Mouse (Mus musculus) forebrain, embryonic 15.5 days (tissue): Measurements from ENCODE around the gene Fam104a. TPM values are rescaled to one million over a fixed set of nuclear protein-coding genes. Genes with fewer than 3 reads are reported as not detected.

Source experiments
- ATAC-seq: fragments of 200-750 bp; cut with Nextera tagmentation; replicated peaks from 2 replicates; pipeline ENCODE4 v1.8.0; 2017; ENCODE audit warnings: mild to moderate bottlenecking, moderate TSS enrichment, moderate library complexity
- H3K27ac ChIP-seq: fragments of 300-500 bp; sonication (generic); replicated peaks from 2 replicates; pipeline ENCODE4 v1.5.1; 2015; ENCODE audit warnings: mild to moderate bottlenecking, inconsistent platforms
- H3K27me3 ChIP-seq: fragments of 300-500 bp; sonication (generic); 2 replicates; pipeline ENCODE4 v1.6.1; 2015; ENCODE audit warnings: inconsistent platforms
- H3K36me3 ChIP-seq: fragments of 300-500 bp; sonication (generic); 2 replicates; pipeline ENCODE4 v1.6.1; 2015; ENCODE audit warnings: mild to moderate bottlenecking, inconsistent platforms
- H3K4me1 ChIP-seq: fragments of 300-500 bp; sonication (generic); 2 replicates; pipeline ENCODE4 v1.6.1; 2015; ENCODE audit warnings: inconsistent platforms
- H3K4me2 ChIP-seq: fragments of 300-500 bp; sonication (generic); replicated peaks from 2 replicates; pipeline ENCODE4 v1.6.1; 2015; ENCODE audit warnings: mild to moderate bottlenecking, inconsistent platforms
- H3K4me3 ChIP-seq: fragments of 300-500 bp; sonication (generic); 2 replicates; pipeline ENCODE4 v1.5.1; 2015; ENCODE audit warnings: mild to moderate bottlenecking, inconsistent platforms
- H3K9ac ChIP-seq: fragments of 300-500 bp; sonication (generic); replicated peaks from 2 replicates; pipeline ENCODE4 v1.6.1; 2015; ENCODE audit warnings: mild to moderate bottlenecking, inconsistent platforms
- H3K9me3 ChIP-seq: fragments of 300-500 bp; sonication (generic); 2 replicates; pipeline ENCODE4 v1.6.1; 2016; ENCODE audit warnings: inconsistent platforms
- WGBS: fragments of 180-500 bp; shearing (Covaris S2); methylation state at CpG from one replicate; pipeline ENCODE4 v1.1.7; 2015; ENCODE audit warnings: mixed read lengths; 5-methylcytosine and 5-hydroxymethylcytosine counted together
- polyA plus RNA-seq: library from polyadenylated mRNA; unstranded; fragments of >200 nt; fragmentation: Nextera tagmentation; extraction: Ambion mirVana; gene quantifications from 2 replicates; pipeline ENCODE4 v1.2.1, GENCODE M21; 2015

Fam104a gene
- 47.1 and 47.2 TPM in 2 replicates for polyA plus RNA-seq

GRCm38 (mm10) chr11:113683957-113684706 lies at the start of gene Fam104a, which contains the start of gene D11Wsu47e:
Fam104a (minus strand) TSS chr11:113684155.
D11Wsu47e (plus strand) TSS chr11:113684412.
- H3K27me3 ChIP-seq = no peaks in the 10 kb centered on the region
- H3K4me1 ChIP-seq = peaks cover 52% of the 10 kb centered on the region
- no peaks in the 10 kb centered on the region for H3K9me3 ChIP-seq
- WGBS = under 1% methylated on average over 73 of the region's 73 CpGs
- H3K9ac ChIP-seq = peak within 1 kb of the TSS; percentile 74
- ATAC-seq = peak; percentile 96
- peak within 1 kb of the TSS; percentile 92 for H3K27ac ChIP-seq
- peak within 1 kb of the TSS; percentile 98 for H3K4me2 ChIP-seq
- H3K4me3 ChIP-seq = peak within 1 kb of the TSS; percentile 87
- H3K36me3 ChIP-seq = peaks cover 16% of the 10 kb centered on the region

GRCm38 (mm10) chr11:113731945-113732612 lies 48.1 kb upstream of the Fam104a start:
- no peak for ATAC-seq
- 93% methylated on average over 10 of the region's 10 CpGs for WGBS
- no peak overlapping the region for H3K9ac ChIP-seq
- no peaks in the 10 kb centered on the region for H3K9me3 ChIP-seq
- no peak overlapping the region for H3K4me3 ChIP-seq
- H3K36me3 ChIP-seq = peaks cover 19% of the 10 kb centered on the region
- no peak overlapping the region for H3K27ac ChIP-seq
- H3K4me1 ChIP-seq = peaks cover 43% of the 10 kb centered on the region
- H3K4me2 ChIP-seq = no peak overlapping the region
- H3K27me3 ChIP-seq = no peaks in the 10 kb centered on the region

- no peak for ATAC-seq
- Histone ChIP-seq H3K9ac (no peak overlapping the region), H3K4me2 (no peak overlapping the region), H3K27me3 (no peaks in the 10 kb centered on the region), H3K36me3 (peaks cover 26% of the 10 kb centered on the region), H3K4me3 (no peak overlapping the region), H3K27ac (no peak overlapping the region), H3K9me3 (no peaks in the 10 kb centered on the region), H3K4me1 (peaks cover 46% of the 10 kb centered on the region)
- 80% methylated on average over 3 of the region's 3 CpGs for WGBS
Observed at GRCm38 (mm10) chr11:113730879-113731278, 46.9 kb upstream of the Fam104a start.

- Histone ChIP-seq H3K9ac (no peak overlapping the region), H3K4me1 (peaks cover 52% of the 10 kb centered on the region), H3K9me3 (no peaks in the 10 kb centered on the region), H3K4me3 (no peak overlapping the region), H3K4me2 (no peak overlapping the region), H3K36me3 (peaks cover 26% of the 10 kb centered on the region), H3K27ac (no peak overlapping the region), H3K27me3 (no peaks in the 10 kb centered on the region)
- 69% methylated on average over 8 of the region's 8 CpGs for WGBS
- ATAC-seq = no peak
Observed at GRCm38 (mm10) chr11:113729917-113730316, 46.0 kb upstream of the Fam104a start.

- no peak overlapping the region for H3K4me2 ChIP-seq
- H3K27ac ChIP-seq = no peak overlapping the region
- H3K4me1 ChIP-seq = peaks cover 49% of the 10 kb centered on the region
- WGBS = 87% methylated on average over 21 of the region's 21 CpGs
- no peak overlapping the region for H3K9ac ChIP-seq
- no peak for ATAC-seq
- no peaks in the 10 kb centered on the region for H3K27me3 ChIP-seq
- no peak overlapping the region for H3K4me3 ChIP-seq
- peaks cover 29% of the 10 kb centered on the region for H3K36me3 ChIP-seq
- no peaks in the 10 kb centered on the region for H3K9me3 ChIP-seq
Observed at GRCm38 (mm10) chr11:113729239-113729638, 45.3 kb upstream of the Fam104a start.

GRCm38 (mm10) chr11:113727992-113728391 lies 44.0 kb upstream of the Fam104a start:
- Histone ChIP-seq H3K36me3 (peaks cover 29% of the 10 kb centered on the region), H3K4me1 (peaks cover 40% of the 10 kb centered on the region), H3K4me3 (no peak overlapping the region), H3K4me2 (no peak overlapping the region), H3K9me3 (no peaks in the 10 kb centered on the region), H3K27me3 (no peaks in the 10 kb centered on the region), H3K9ac (no peak overlapping the region), H3K27ac (peak overlapping the region; percentile 32; the same call in 1 of the 2 replicates)
- no peak for ATAC-seq
- WGBS = 82% methylated on average over 6 of the region's 6 CpGs

GRCm38 (mm10) chr11:113726994-113727888 lies 43.3 kb upstream of the Fam104a start:
- no peaks in the 10 kb centered on the region for H3K27me3 ChIP-seq
- no peak overlapping the region for H3K4me3 ChIP-seq
- peaks cover 29% of the 10 kb centered on the region for H3K36me3 ChIP-seq
- H3K9ac ChIP-seq = no peak overlapping the region
- H3K27ac ChIP-seq = peak overlapping the region; percentile 32
- no peaks in the 10 kb centered on the region for H3K9me3 ChIP-seq
- peaks cover 45% of the 10 kb centered on the region for H3K4me1 ChIP-seq
- H3K4me2 ChIP-seq = no peak overlapping the region
- 66% methylated on average over 14 of the region's 14 CpGs for WGBS
- no peak for ATAC-seq

- H3K4me1 ChIP-seq = peaks cover 39% of the 10 kb centered on the region
- no peak overlapping the region for H3K4me3 ChIP-seq
- H3K36me3 ChIP-seq = peaks cover 29% of the 10 kb centered on the region
- H3K27me3 ChIP-seq = no peaks in the 10 kb centered on the region
- peak overlapping the region; percentile 58 for H3K27ac ChIP-seq
- ATAC-seq = peak; percentile 54
- 53% methylated on average over 4 of the region's 4 CpGs for WGBS
- no peak overlapping the region for H3K4me2 ChIP-seq
- H3K9ac ChIP-seq = no peak overlapping the region
- no peaks in the 10 kb centered on the region for H3K9me3 ChIP-seq
Observed at GRCm38 (mm10) chr11:113725235-113726048, 41.5 kb upstream of the Fam104a start.

GRCm38 (mm10) chr11:113722405-113723090 lies 38.6 kb upstream of the Fam104a start:
- Histone ChIP-seq H3K4me1 (peaks cover 31% of the 10 kb centered on the region), H3K4me2 (no peak overlapping the region), H3K36me3 (peaks cover 15% of the 10 kb centered on the region), H3K4me3 (no peak overlapping the region), H3K9me3 (no peaks in the 10 kb centered on the region), H3K9ac (no peak overlapping the region), H3K27me3 (no peaks in the 10 kb centered on the region), H3K27ac (no peak overlapping the region)
- WGBS = 73% methylated on average over 14 of the region's 14 CpGs
- 0 out of 2 replicates have a peak, but pooled peaks have one; percentile 11 for ATAC-seq

- Histone ChIP-seq H3K4me3 (no peak overlapping the region), H3K27ac (no peak overlapping the region), H3K4me2 (no peak overlapping the region), H3K27me3 (no peaks in the 10 kb centered on the region), H3K36me3 (no peaks in the 10 kb centered on the region), H3K9me3 (no peaks in the 10 kb centered on the region), H3K9ac (no peak overlapping the region), H3K4me1 (peaks cover 4% of the 10 kb centered on the region; the same call in 1 of the 2 replicates)
- no peak for ATAC-seq
- WGBS = 76% methylated on average over 16 of the region's 16 CpGs
Observed at GRCm38 (mm10) chr11:113717767-113718424, 33.9 kb upstream of the Fam104a start.
